Mouse (Mus musculus) testis, postnatal 14 days (tissue): ENCODE results near the gene Tbca.

ENCODE experiments used
- DNase-seq: peaks from one replicate; pipeline ENCODE4 v3.0.0; 2021; ENCODE audit warnings: low spot score

Gene Tbca

GRCm38 (mm10) chr13:94847870-94848269 is 59.2 kb downstream of the Tbca start:
- no peak for DNase-seq

- DNase-seq = no peak
These were observed 60.6 kb downstream of the Tbca start for GRCm38 (mm10) chr13:94849351-94849750.

- no peak for DNase-seq
These were observed 69.4 kb downstream of the Tbca start for GRCm38 (mm10) chr13:94858016-94858575.

- no peak for DNase-seq
These were observed 70.5 kb downstream of the Tbca start for GRCm38 (mm10) chr13:94859256-94859655.

GRCm38 (mm10) chr13:94862491-94863230 is 74.0 kb downstream of the Tbca start:
- no peak for DNase-seq

- no peak for DNase-seq
These were observed 78.2 kb downstream of the Tbca start for GRCm38 (mm10) chr13:94866906-94867305.

- no peak for DNase-seq
These were observed 79.1 kb downstream of the Tbca start for GRCm38 (mm10) chr13:94867772-94868171.

GRCm38 (mm10) chr13:94868478-94868950 is 79.8 kb downstream of the Tbca start:
- DNase-seq = peak; percentile 68

GRCm38 (mm10) chr13:94869541-94869940 is 80.8 kb downstream of the Tbca start:
- no peak for DNase-seq

- no peak for DNase-seq
These were observed 81.4 kb downstream of the Tbca start for GRCm38 (mm10) chr13:94870071-94870460.

GRCm38 (mm10) chr13:94870461-94871186 is 81.9 kb downstream of the Tbca start:
- DNase-seq = no peak

- DNase-seq = no peak
These were observed 83.2 kb downstream of the Tbca start for GRCm38 (mm10) chr13:94871806-94872320.

GRCm38 (mm10) chr13:94872439-94872838 is 83.7 kb downstream of the Tbca start:
- DNase-seq = no peak

GRCm38 (mm10) chr13:94873111-94874038 is 84.7 kb downstream of the Tbca start:
- DNase-seq = no peak

GRCm38 (mm10) chr13:94874039-94874425 is 85.3 kb downstream of the Tbca start:
- DNase-seq = no peak

- DNase-seq = no peak
These were observed 86.1 kb downstream of the Tbca start for GRCm38 (mm10) chr13:94874656-94875395.

GRCm38 (mm10) chr13:94875396-94875880 is 86.7 kb downstream of the Tbca start, which contains the start of gene Otp:
Otp (plus strand) TSS chr13:94875602.
- DNase-seq = no peak

GRCm38 (mm10) chr13:94876286-94877210 is 87.8 kb downstream of the Tbca start:
- no peak for DNase-seq

GRCm38 (mm10) chr13:94877211-94877590 is 88.5 kb downstream of the Tbca start:
- DNase-seq = peak; percentile 26
